Mouse (Mus musculus) lung, postnatal 36 days (tissue): ENCODE data around the gene Atrip.

Experiments used
- DNase-seq: peaks from one replicate; pipeline ENCODE4 v3.0.0; 2022; ENCODE audit warnings: mixed read lengths

Gene Atrip

GRCm38 (mm10) chr9:109056916-109057315 lies 17.0 kb downstream of the Atrip start:
- no peak for DNase-seq

- DNase-seq, result no peak
Observed at GRCm38 (mm10) chr9:109056081-109056690, 17.7 kb downstream of the Atrip start.

GRCm38 (mm10) chr9:109055271-109056030 lies 18.5 kb downstream of the Atrip start:
- no peak for DNase-seq

- peak; percentile 91 for DNase-seq
Observed at GRCm38 (mm10) chr9:109054712-109055111, 19.2 kb downstream of the Atrip start.

DNA sequence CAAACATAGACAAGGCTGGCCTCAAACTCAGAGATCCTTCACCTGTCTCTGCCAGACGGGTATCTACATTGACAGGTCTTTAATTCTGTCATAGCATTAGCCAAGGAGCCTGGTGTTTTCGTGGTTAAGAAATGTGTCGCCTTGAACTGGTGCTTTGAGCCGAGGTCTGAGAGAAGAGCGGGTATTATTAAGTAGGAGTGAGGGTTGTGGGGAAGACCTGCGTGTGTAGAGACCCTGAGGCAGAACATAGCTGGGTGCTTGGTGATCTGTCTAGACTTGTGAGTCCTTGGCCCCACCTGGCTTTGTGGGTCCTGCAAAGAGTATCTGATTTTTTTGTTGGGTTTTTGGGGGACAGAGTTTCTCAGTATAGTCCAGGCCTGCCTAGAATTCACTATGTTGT lies 20.1 kb downstream of the Atrip start:
- no peak for DNase-seq

DNA sequence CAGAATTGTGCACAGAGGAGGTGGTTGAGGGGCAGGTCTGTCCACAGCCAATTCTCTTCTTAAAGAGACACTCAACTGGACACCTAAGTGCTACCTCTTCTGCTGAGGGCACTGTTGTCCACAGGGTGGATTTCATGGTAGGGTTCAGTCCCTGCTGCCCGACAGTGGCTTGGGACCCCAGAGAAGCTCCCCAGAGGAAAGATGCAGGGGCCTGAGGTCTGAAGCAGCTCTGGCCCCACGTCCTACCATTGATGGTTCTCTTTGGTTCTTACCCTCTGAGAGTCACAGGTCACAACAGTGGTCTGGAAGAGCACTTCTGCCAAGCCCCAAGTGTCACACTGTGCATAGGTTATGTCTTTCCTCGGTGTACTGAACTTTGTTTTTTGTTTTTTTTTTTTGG lies 20.6 kb downstream of the Atrip start:
- no peak for DNase-seq

GRCm38 (mm10) chr9:109052490-109053260 lies 21.2 kb downstream of the Atrip start:
- DNase-seq, result peak; percentile 28

- DNase-seq, result peak; percentile 17
Observed at GRCm38 (mm10) chr9:109051651-109052489, 22.1 kb downstream of the Atrip start.

DNA sequence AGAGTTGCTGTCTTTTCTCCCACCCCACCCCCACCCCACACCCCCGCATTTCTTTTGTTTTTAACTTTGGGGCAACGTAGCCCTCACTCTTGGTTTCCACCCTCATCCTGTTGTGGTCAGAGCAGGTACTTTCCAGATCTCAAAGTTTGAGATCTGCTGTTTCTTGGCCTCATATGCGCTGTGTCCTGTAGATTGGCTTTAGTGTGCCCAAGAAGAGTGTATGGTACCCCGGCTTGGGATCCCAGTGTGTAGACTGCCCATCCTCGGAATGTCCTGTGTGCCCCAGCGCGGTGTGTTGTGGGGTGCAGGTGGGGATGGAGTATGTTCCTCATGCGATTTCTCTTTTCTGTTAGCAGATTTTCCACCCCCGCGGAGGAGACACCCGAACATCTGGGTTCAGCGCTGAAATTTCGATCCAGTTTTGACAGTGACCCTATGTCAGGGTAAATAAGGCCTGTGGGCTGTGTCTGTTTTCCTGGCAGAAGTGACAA lies 22.9 kb downstream of the Atrip start:
- peak; percentile 38 for DNase-seq

GRCm38 (mm10) chr9:109050674-109050997 lies 23.3 kb downstream of the Atrip start:
- no peak for DNase-seq

GRCm38 (mm10) chr9:109049996-109050673 lies 23.8 kb downstream of the Atrip start:
- no peak for DNase-seq

DNA sequence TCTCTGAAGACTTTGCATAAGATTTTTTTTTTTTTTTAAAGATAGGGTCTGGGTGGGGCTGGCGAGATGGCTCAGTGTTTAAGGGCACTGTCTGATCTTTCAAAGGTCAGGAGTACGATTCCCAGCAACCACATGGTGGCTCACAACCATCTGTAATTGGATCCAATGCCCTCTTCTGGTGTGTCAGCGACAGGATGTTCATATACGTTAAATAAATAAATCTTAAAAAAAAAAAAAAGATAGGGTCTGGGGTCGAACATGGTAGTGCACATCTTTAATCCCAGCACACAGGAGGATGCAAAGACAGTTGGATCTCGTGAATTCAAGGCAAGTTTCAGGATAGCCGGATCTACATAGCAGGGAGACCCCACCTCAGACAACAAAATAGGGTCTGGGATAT lies 24.6 kb downstream of the Atrip start:
- DNase-seq, result no peak

- peak; percentile 84 for DNase-seq
Observed at GRCm38 (mm10) chr9:109046306-109046705, 27.6 kb downstream of the Atrip start.

- DNase-seq, result no peak
Observed at GRCm38 (mm10) chr9:109041351-109041750, 32.6 kb downstream of the Atrip start.

GRCm38 (mm10) chr9:109040906-109041305 lies 33.0 kb downstream of the Atrip start:
- peak; percentile 77 for DNase-seq

- DNase-seq, result no peak
Observed at GRCm38 (mm10) chr9:109040216-109040615, 33.7 kb downstream of the Atrip start.

DNA sequence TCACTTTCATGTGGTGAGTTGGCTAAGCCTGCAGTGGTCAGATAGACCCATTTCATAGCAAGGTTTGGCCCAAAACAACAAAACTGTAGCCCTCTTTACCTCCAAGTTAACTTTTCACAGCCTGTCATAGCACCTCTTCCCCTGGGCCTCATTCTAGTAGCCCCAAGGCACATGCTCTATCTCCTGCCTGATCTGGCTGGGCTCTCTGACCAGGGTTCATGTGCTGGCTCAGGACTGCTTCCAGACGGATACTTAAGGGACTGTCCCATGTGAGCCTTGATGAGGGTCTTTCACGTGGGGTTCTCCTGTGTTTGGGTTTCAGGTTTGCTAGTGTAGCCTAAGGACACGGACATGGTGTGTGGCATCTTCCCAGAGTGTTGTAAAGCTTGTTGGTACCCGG lies 34.2 kb downstream of the Atrip start:
- no peak for DNase-seq

DNA sequence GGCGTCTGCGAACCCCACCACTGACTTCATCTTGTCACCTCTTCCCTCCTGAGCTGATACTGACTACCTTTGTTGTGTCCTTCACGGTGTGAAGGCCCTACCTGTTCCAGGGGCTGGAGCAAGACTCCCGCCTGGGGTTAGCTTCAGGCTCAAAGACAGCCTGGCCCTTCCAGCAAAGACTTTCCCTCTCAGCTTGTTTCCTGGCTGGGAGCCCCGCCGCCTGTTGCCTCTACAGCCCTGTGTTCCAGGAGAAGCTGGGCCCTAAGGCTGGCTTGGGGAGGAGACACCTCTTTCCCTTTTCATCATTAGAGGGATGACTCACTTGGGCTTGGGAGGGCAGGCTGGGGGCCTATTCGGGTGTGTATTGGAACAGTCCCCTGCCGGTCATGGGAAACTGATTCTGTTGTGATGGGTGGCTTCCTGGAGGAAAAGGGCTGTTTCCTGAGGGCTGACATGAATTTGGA lies 35.0 kb downstream of the Atrip start:
- peak; percentile 87 for DNase-seq

- peak; percentile 90 for DNase-seq
Observed at GRCm38 (mm10) chr9:109038086-109038895, 35.6 kb downstream of the Atrip start, which contains the start of gene Shisa5. TSS of gene Shisa5 (plus strand) at chr9:109038565.

GRCm38 (mm10) chr9:109032435-109032834 lies 41.5 kb downstream of the Atrip start:
- DNase-seq, result no peak

DNA sequence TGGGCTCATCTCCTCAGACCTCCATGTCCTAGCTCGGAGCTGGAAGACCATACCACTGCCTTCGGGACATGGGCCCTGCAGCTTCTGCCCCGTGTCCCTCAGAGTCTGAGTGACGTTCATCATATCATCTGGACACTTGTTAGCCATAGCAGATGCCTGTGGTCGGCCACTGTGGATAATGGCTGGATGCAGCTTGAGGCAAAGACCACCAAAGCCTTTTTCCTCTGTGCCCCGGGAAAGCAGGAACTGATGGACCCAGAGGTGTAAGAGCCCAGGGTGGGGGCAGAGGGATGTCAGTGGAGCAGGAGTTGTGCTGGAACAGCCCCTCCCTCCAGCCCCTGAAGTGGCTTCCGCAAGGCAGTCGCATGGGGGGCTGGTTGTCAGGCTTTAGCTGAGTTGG lies 42.2 kb downstream of the Atrip start:
- no peak for DNase-seq
